Mouse (Mus musculus) adrenal gland, postnatal 4 days (tissue): ENCODE data around the gene Tmie. TPM values are rescaled to one million over a fixed set of nuclear protein-coding genes. Genes with fewer than 3 reads are reported as not detected.
"Not testable (repeated sequence)": the region's sequence is repeated elsewhere in the genome, so short reads cannot be mapped to it uniquely, and the experiment has no call there.

Experiments
- DNase-seq, 2 experiments: peaks; one replicate each; pipeline ENCODE4 v3.0.0; 2021 to 2022; ENCODE audit warnings: low spot score in 2 of 2, mixed read lengths in 2 of 2
- microRNA-seq: library from miRNA; unstranded; fragments of <30 nt; microRNA quantifications from one replicate; pipeline ENCODE4 v1.2.0, GENCODE M21; 2021
- total RNA-seq, 2 experiments: library from RNA; stranded (reverse); gene quantifications; 2 replicates each; pipeline ENCODE4 v1.2.3; 2021

The Tmie gene
- total RNA-seq, 2 experiments from 2014 or later, result 1.9 to 3.5 TPM

- DNase-seq, result no peak
Observed at GRCm38 (mm10) chr9:110841438-110841837, 38.5 kb downstream of the Tmie start.

- DNase-seq, result no peak
Observed at GRCm38 (mm10) chr9:110840905-110841304, 39.0 kb downstream of the Tmie start.

- no peak for DNase-seq
Observed at GRCm38 (mm10) chr9:110836112-110836511, 43.8 kb downstream of the Tmie start.

GRCm38 (mm10) chr9:110834961-110835360 is 45.0 kb downstream of the Tmie start:
- no peak for DNase-seq

DNA sequence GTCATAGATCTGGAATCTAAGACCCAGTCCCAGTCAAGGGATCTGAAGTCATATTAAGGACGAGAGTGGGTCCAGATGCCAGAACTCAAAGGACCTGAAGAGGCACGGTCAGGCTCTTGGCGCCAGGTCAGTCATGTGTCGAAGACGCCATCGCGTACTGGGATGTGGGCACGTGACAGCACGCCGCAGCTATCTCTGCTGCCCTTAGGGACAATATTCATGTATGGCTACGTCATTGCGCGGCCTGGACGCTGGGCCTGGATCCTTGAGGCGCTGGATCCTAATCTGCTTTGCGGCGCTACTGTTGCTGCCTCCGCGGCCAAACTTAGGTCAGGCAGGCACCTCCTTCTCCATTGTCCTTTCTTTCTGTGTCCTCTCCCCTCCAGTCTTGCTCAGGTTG is 45.5 kb downstream of the Tmie start, which contains the start of gene Prss45:
Prss45 (plus strand) TSS at position 178 of the 400 bp plus-strand sequence.
- DNase-seq, result no peak

GRCm38 (mm10) chr9:110833021-110833420 is 46.9 kb downstream of the Tmie start:
- DNase-seq, result no peak

DNA sequence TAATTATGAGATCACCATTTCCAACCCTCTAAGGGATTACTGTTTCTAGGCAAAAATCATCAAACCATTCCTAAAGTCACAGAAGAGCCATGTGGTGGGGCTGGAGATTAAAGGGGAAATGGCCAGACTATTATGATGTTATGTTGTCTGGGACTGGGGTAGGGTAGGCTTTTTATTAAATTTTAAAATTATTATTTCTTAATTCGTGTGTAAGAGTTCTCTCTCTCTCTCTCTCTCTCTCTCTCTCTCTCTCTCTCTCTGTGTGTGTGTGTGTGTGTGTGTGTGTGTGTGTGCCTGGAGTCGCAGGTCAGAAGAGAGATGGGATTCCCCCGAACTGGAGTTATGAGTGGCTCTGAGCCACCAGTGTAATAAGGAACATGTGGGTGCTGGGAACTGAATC is 53.5 kb downstream of the Tmie start, which contains the start of gene Prss43:
Prss43 (plus strand) TSS at position 301 of the 400 bp plus-strand sequence.
- no peak for DNase-seq

- no peak for DNase-seq
Observed at GRCm38 (mm10) chr9:110825832-110826231, 54.1 kb downstream of the Tmie start.

- no peak for DNase-seq
Observed at GRCm38 (mm10) chr9:110825426-110825825, 54.5 kb downstream of the Tmie start.

DNA sequence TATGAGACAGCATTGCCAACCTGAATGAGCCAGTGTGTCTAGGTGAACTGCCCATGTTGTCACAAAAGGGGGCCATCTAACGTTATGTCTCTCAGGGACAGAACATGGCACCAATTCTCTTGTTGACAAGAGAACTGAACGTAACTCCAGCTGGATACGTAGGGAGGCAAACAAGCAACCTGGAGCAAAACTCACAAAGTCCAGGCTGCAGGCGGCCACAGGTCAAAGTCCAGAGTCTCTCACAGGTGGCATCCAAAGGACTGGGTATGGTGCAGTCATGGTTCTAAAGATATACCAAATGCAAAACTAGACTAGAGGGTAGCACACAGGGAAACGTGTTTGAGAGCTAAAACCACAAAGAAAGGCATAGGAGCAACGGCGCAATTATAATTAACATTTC is 58.5 kb downstream of the Tmie start:
- DNase-seq, result no peak

DNA sequence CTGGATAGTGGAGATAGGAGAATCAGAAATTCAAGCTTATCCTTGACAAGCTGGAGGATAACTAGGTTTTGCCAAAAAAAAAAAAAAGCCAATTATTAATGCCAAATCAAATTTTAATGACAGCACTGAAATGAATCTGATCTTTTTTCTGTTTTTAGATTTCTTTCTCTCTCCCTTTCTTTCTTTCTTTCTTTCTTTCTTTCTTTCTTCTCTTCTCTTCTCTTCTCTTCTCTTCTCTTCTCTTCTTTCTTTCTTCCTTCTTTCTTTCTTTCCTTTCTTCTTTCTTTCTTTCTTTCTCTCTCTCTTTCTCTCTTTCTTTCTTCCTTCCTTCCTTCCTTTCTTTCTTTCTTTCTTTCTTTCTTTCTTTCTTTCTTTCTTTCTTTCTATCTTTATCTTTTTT is 59.4 kb downstream of the Tmie start:
- not testable (repeated sequence) for DNase-seq

Small RNA genes within 50 kb of the gene (microRNA-seq; reads per million reads assigned to microRNA genes)
- not detected for gene Gm24269

Other genes with a start within 250 kb of the Tmie start
- 10 to 100 TPM in 1 of 2 experiments, 1 to 10 TPM in 1; 8.9 to 11.8 TPM for gene Nbeal2, start 226.0 kb downstream of the Tmie start, total RNA-seq
- 10 to 100 TPM; 65.9 to 74.9 TPM for gene Ccdc12, start 223.6 kb downstream of the Tmie start, total RNA-seq
- 1 to 10 TPM; 2.9 to 9.8 TPM for gene Myl3, start 138.3 kb downstream of the Tmie start, total RNA-seq
- gene Pth1r, start 133.0 kb downstream of the Tmie start, total RNA-seq, result 10 to 100 TPM; 18.0 to 37.9 TPM
- not detected for gene Prss42, start 81.9 kb downstream of the Tmie start, total RNA-seq
- not detected for gene Prss44, start 66.1 kb downstream of the Tmie start, total RNA-seq
- not detected for gene Prss43, start 53.4 kb downstream of the Tmie start, total RNA-seq
- gene Prss45, start 45.5 kb downstream of the Tmie start, total RNA-seq, result not detected
- gene Prss46, start 35.6 kb downstream of the Tmie start, total RNA-seq, result not detected
- under 1 TPM in 1 of 2 experiments, not detected in 1; 0.34 TPM for gene Prss50, start 22.1 kb downstream of the Tmie start, total RNA-seq
- gene Als2cl, start 243 bp downstream of the Tmie start, total RNA-seq, result 10 to 100 TPM; 22.0 to 22.5 TPM
- not detected for gene Fam240a, start 36.7 kb upstream of the Tmie start, total RNA-seq
- gene Tdgf1, start 66.0 kb upstream of the Tmie start, total RNA-seq, result under 1 TPM in 1 of 2 experiments, not detected in 1; 0.17 TPM
- gene Lrrc2, start 71.4 kb upstream of the Tmie start, total RNA-seq, result 1 to 10 TPM; 3.8 to 3.9 TPM
- 1 to 10 TPM; 2.1 to 7.6 TPM for gene Rtp3, start 110.5 kb upstream of the Tmie start, total RNA-seq
- gene Ltf, start 139.2 kb upstream of the Tmie start, total RNA-seq, result 10 to 100 TPM; 17.6 to 44.5 TPM
- 1 to 10 TPM; 4.3 to 4.8 TPM for gene Ccrl2, start 177.4 kb upstream of the Tmie start, total RNA-seq
- gene Lrrfip2, start 237.5 kb upstream of the Tmie start, total RNA-seq, result 10 to 100 TPM; 55.1 to 55.9 TPM